Mouse (Mus musculus) hindbrain, embryonic 15.5 days (tissue): ENCODE results near the gene Arhgef3. TPM values are rescaled to one million over a fixed set of nuclear protein-coding genes. Genes with fewer than 3 reads are reported as not detected.
"Not testable (repeated sequence)": the region's sequence is repeated elsewhere in the genome, so short reads cannot be mapped to it uniquely, and the experiment has no call there.

ENCODE experiments used
- ATAC-seq: fragments of 200-750 bp; cut with Nextera tagmentation; 2 replicates; pipeline ENCODE4 v1.8.0; 2017; ENCODE audit warnings: low read depth, moderate number of reproducible peaks, moderate TSS enrichment; ENCODE audit not compliant: low FRiP score
- H3K27ac ChIP-seq: fragments of 300-500 bp; sonication (generic); replicated peaks from 2 replicates; pipeline ENCODE4 v1.5.1; 2015; ENCODE audit warnings: mild to moderate bottlenecking, inconsistent platforms
- H3K27me3 ChIP-seq: fragments of 300-500 bp; sonication (generic); 2 replicates; pipeline ENCODE4 v1.6.1; 2015; ENCODE audit warnings: control low read depth, inconsistent platforms
- H3K36me3 ChIP-seq: fragments of 300-500 bp; sonication (generic); 2 replicates; pipeline ENCODE4 v1.6.1; 2015; ENCODE audit warnings: control low read depth, inconsistent platforms
- H3K4me1 ChIP-seq: fragments of 300-500 bp; sonication (generic); replicated peaks from 2 replicates; pipeline ENCODE4 v1.6.1; 2015; ENCODE audit warnings: control low read depth, inconsistent platforms
- H3K4me2 ChIP-seq: fragments of 300-500 bp; sonication (generic); 2 replicates; pipeline ENCODE4 v1.6.1; 2015; ENCODE audit warnings: moderate library complexity, mild to moderate bottlenecking, inconsistent platforms
- H3K4me3 ChIP-seq: fragments of 300-500 bp; sonication (generic); 2 replicates; pipeline ENCODE4 v1.5.1; 2015; ENCODE audit warnings: mild to moderate bottlenecking, inconsistent platforms
- H3K9ac ChIP-seq: fragments of 300-500 bp; sonication (generic); 2 replicates; pipeline ENCODE4 v1.6.1; 2015; ENCODE audit warnings: inconsistent platforms
- H3K9me3 ChIP-seq: fragments of 300-500 bp; sonication (generic); 2 replicates; pipeline ENCODE4 v1.6.1; 2016; ENCODE audit warnings: control low read depth, inconsistent platforms
- WGBS: fragments of 180-500 bp; shearing (Covaris S2); methylation state at CpG from one replicate; pipeline ENCODE4 v1.1.7; 2015; 5-methylcytosine and 5-hydroxymethylcytosine counted together
- polyA plus RNA-seq: library from polyadenylated mRNA; unstranded; fragments of >200 nt; fragmentation: Nextera tagmentation; extraction: Ambion mirVana; gene quantifications from 2 replicates; pipeline ENCODE4 v1.2.1, GENCODE M21; 2015

Gene Arhgef3
- polyA plus RNA-seq, 1 experiment from 2014 or later, result 12.7 TPM

DNA sequence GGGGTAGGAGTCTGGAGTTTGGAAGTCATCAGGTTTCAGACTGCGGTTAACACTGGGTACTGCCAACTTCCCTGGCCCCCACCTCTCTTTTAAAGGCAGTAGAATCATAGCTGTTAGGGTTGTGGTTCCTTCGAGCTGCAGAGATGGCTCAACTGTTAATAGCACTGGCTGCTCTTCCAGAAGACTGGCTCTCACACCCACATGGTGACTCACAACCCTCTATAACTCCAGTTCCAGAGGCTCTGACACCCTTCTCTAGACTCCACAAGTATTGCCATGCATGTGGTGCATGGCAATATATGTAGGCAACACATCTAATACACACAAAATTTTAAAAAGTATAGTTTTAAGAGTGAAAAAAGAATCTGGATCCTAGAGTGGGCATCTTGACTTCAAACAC lies 128.1 kb downstream of the Arhgef3 start:
- Histone ChIP-seq H3K27ac (no peak overlapping the region), H3K9me3 (no peaks in the 10 kb centered on the region), H3K9ac (no peak overlapping the region), H3K36me3 (no peaks in the 10 kb centered on the region), H3K4me3 (no peak overlapping the region), H3K27me3 (no peaks in the 10 kb centered on the region), H3K4me1 (no peaks in the 10 kb centered on the region), H3K4me2 (no peak overlapping the region)
- no peak for ATAC-seq
- WGBS, result 95% methylated on average over 2 of the region's 2 CpGs

DNA sequence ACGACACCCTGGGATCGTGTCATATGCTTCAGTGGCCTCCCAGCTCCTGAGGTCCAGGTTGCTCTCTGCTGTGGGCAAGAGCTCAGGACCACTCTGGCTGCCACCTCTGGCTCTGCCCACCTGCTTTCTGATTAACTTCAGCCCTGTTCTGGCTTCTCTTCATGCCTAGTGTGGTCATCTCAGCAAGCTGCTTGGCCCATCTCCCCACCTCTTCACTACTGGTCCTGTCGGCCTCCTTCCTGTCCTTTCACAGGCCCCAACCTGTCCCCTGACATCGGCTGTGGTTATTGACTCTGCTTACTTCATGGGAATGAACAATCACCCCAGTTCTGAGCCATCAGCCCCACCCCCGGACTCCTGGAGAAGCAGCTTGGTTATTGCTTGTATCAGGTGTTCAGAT lies 128.9 kb downstream of the Arhgef3 start:
- Histone ChIP-seq H3K4me3 (no peak overlapping the region), H3K9me3 (no peaks in the 10 kb centered on the region), H3K27ac (no peak overlapping the region), H3K27me3 (no peaks in the 10 kb centered on the region), H3K4me2 (no peak overlapping the region), H3K36me3 (no peaks in the 10 kb centered on the region), H3K9ac (no peak overlapping the region), H3K4me1 (no peaks in the 10 kb centered on the region)
- ATAC-seq, result no peak
- WGBS, result 88% methylated on average over 5 of the region's 5 CpGs

DNA sequence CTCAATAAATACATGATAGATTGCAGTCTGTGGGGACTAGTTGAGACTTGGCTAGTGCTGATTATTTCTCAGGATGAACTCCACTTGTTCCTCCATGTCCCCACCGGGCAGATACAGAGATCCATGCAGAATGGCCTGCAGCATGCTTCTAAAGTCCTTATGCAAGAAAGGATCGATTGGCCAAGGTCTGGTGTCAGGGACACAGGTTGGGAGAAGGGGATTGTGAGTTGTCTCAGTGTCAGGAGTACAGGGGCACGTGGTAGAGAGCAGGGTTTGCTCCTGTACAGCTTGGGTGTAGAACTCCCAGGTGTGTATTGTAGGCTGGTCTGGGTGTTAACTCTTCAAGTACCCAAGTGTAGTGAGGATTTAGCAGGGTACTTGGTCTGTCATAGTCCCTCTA lies 130.2 kb downstream of the Arhgef3 start:
- Histone ChIP-seq H3K4me3 (no peak overlapping the region), H3K27me3 (no peaks in the 10 kb centered on the region), H3K9ac (no peak overlapping the region), H3K27ac (no peak overlapping the region), H3K9me3 (no peaks in the 10 kb centered on the region), H3K4me1 (no peaks in the 10 kb centered on the region), H3K4me2 (no peak overlapping the region), H3K36me3 (no peaks in the 10 kb centered on the region)
- 78% methylated on average over 3 of the region's 3 CpGs for WGBS
- ATAC-seq, result no peak

DNA sequence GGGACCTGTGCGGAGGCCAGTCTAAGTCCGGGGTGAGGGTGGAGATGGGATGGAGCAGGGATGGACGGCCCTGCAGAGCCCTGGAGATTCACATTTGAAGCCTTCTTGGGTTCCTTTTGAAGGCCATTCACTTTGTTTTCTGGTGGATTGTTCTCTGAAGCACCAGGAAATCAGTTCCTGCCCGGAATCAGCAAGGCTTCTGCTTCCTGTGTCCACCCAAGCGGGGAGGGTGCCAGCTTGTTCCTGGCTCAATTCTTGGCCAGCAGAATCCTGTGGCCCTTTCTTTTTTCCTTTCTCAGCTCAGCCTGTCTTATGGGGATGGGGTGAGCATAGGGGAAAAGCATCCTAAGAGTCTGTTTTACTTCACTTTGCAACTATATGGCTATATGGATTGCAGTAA lies 131.7 kb downstream of the Arhgef3 start:
- no peaks in the 10 kb centered on the region for H3K9me3 ChIP-seq
- H3K36me3 ChIP-seq, result no peaks in the 10 kb centered on the region
- no peak overlapping the region for H3K4me3 ChIP-seq
- H3K4me2 ChIP-seq, result no peak overlapping the region
- no peaks in the 10 kb centered on the region for H3K27me3 ChIP-seq
- no peak overlapping the region for H3K9ac ChIP-seq
- no peaks in the 10 kb centered on the region for H3K4me1 ChIP-seq
- no peak overlapping the region for H3K27ac ChIP-seq
- WGBS, result 79% methylated on average over 5 of the region's 5 CpGs
- no peak for ATAC-seq

DNA sequence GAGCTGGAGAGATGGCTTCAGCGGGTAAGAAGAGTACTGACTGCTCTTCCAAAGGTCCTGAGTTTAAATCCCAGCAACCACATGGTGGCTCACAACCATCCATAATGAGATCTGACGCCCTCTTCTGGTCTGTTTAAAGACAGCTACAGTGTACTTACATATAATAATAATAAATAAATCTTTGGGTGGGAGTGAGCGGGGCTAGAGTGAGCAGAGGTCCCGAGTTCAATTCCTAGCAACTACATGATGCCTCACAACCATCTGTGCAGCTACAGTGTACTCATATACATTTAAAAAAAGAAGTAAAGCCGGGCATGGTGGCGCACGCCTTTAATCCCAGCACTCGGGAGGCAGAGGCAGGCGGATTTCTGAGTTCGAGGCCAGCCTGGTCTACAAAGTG lies 132.2 kb downstream of the Arhgef3 start:
- H3K9ac ChIP-seq, ATAC-seq, H3K9me3 ChIP-seq, H3K4me1 ChIP-seq, H3K27ac ChIP-seq, H3K4me2 ChIP-seq, H3K4me3 ChIP-seq, H3K36me3 ChIP-seq, H3K27me3 ChIP-seq: not testable (repeated sequence)
- WGBS, result 96% methylated on average over 10 of the region's 10 CpGs

DNA sequence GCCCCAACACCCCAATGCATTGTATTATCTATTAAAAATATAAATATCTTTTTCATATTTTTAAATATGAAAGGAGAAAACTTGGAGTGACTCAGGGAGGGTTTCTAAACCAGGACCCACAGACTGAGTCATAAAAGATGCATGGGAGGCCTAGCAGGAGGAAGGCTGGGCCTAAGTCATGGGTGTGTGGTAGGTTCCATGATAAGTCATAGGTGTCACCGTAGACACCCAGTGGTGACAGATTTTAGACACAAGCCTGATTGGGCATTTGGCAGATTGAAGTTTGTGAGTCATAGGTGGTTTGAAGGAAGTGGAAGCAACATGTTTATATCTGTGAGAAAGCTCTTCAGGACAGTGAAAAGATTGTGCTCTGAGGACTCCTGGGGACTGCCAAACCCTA lies 134.4 kb downstream of the Arhgef3 start:
- ATAC-seq, result no peak
- Histone ChIP-seq H3K4me1 (no peaks in the 10 kb centered on the region), H3K27me3 (no peaks in the 10 kb centered on the region), H3K4me3 (no peak overlapping the region), H3K36me3 (no peaks in the 10 kb centered on the region), H3K27ac (no peak overlapping the region), H3K9me3 (no peaks in the 10 kb centered on the region), H3K4me2 (no peak overlapping the region), H3K9ac (no peak overlapping the region)
- WGBS, result 92% methylated on average over 1 of the region's 1 CpGs

DNA sequence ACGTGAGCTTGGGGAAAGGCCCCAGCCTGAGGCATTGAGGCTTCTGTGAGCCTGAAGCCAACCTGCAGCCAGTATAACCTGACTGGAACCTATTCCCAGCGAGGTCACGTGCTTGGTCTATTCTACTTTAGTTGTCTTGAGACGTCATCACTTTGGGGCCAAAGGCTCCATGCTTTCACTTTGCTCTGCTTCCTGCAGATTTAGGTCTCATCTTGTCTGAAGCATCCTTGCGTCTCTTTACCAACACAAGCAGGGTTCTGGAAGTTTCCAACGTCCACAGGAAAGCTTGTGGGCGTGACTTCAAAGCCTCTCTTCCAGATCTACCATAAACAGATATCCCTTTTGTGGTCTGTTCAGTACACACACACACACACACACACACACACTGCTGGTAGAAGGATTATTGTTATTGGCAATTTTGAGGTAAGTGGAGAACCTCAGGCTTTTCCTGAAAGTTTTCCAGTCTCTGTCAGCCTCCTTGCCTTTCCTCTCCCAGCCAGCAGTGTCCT lies 135.6 kb downstream of the Arhgef3 start:
- no peak for ATAC-seq
- Histone ChIP-seq H3K9me3 (no peaks in the 10 kb centered on the region), H3K4me2 (no peak overlapping the region)

DNA sequence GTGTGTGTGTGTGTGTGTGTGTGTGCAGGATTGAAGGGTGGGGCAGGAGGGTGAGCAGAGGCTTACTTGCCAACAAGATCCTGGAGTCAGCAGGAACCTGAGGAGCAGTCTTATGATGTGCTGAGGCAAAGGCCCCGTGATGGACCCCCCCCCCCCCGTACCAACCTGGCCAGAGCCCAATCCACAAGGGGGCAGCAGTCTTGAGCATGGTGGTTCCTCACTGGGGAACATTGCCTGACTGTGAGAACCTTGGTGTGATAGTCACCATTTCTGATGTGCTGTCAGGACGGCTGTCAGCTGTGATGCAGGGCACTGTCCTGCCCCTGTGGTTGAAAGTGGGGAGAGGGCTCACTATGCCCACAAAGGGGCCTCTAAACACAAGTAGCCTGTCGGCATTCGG lies 138.7 kb downstream of the Arhgef3 start:
- H3K4me1 ChIP-seq, result no peaks in the 10 kb centered on the region
- no peak for ATAC-seq
- no peaks in the 10 kb centered on the region for H3K27me3 ChIP-seq
- no peaks in the 10 kb centered on the region for H3K36me3 ChIP-seq
- no peak overlapping the region for H3K9ac ChIP-seq
- H3K27ac ChIP-seq, result no peak overlapping the region
- no peak overlapping the region for H3K4me2 ChIP-seq
- H3K9me3 ChIP-seq, result no peaks in the 10 kb centered on the region
- no peak overlapping the region for H3K4me3 ChIP-seq
- 90% methylated on average over 5 of the region's 5 CpGs for WGBS

More for the DNA sequence above, 135.6 kb downstream of the Arhgef3 start:
- H3K27me3 ChIP-seq, result no peaks in the 10 kb centered on the region
- no peak overlapping the region for H3K9ac ChIP-seq
- H3K27ac ChIP-seq, result no peak overlapping the region
- no peaks in the 10 kb centered on the region for H3K36me3 ChIP-seq
- WGBS, result 85% methylated on average over 7 of the region's 7 CpGs
- no peak overlapping the region for H3K4me3 ChIP-seq
- no peaks in the 10 kb centered on the region for H3K4me1 ChIP-seq

DNA sequence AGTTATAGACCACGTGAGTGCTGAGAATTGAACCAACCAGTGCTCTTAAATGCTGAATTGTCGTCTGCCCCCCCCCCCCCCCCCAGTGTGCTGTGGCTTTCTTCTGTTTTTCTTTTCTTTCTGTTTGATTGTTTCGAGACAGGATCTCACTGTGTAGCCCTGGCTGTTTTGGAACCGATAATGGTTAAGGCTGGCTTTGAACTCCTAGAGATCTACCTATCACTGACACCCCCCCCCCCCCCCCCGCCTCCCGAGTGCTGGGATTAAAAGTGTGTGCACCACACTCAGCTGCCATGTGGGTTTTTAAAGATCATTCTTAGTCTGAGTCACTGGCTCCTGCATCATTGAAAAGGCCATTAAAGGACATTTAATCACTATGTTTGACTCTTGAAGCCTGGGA lies 147.7 kb downstream of the Arhgef3 start:
- H3K36me3 ChIP-seq, result no peaks in the 10 kb centered on the region
- no peaks in the 10 kb centered on the region for H3K27me3 ChIP-seq
- no peak for ATAC-seq
- H3K4me3 ChIP-seq, result no peak overlapping the region
- H3K4me1 ChIP-seq, result no peaks in the 10 kb centered on the region
- H3K4me2 ChIP-seq, result no peak overlapping the region
- no peaks in the 10 kb centered on the region for H3K9me3 ChIP-seq
- no peak overlapping the region for H3K27ac ChIP-seq
- H3K9ac ChIP-seq, result no peak overlapping the region
- 64% methylated on average over 6 of the region's 6 CpGs for WGBS

DNA sequence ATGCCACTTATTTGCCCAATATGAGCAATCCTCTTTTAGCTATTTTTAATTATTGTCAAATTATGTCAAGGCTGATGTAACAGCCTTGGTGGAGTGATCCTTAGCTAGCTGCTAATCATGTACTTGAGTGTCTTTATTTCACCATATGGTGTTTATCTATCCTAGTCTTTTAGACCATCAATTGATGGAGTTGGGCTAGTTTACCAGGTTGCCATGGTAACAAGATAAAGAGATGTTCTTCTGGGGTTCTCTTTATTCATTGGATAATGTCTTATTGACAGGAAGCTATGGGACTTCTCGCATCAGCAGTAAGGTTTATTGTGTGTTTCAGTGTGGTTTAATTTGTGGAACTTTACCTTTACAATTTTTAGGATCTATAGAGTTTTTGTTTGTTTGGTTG lies 151.9 kb downstream of the Arhgef3 start:
- Histone ChIP-seq H3K27ac (no peak overlapping the region), H3K9me3 (no peaks in the 10 kb centered on the region), H3K4me2 (no peak overlapping the region), H3K9ac (no peak overlapping the region), H3K4me1 (0 out of 2 replicates have a peak, but pooled peaks cover 9% of the 10 kb centered on the region), H3K27me3 (no peaks in the 10 kb centered on the region), H3K36me3 (no peaks in the 10 kb centered on the region), H3K4me3 (no peak overlapping the region)
- 48% methylated on average over 1 of the region's 1 CpGs for WGBS
- no peak for ATAC-seq

DNA sequence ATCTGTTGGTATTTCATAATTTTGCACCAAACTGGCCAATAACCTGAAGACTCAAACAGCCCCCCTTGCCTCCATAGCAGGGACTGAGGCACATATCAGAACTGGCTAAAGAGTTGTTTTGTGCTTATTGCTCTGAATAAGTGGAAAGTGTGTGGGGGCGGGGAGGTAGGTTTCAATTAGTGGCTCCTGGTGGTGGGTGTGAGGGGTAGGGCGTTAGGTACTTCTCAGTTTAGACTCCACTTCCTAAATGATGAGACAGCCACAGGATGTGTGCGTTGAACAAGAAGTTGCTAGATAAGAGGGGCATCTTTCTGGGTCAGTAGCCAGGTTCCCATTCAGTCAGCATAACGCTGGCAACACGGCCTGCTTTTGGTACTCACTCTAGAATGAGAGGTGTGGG lies 153.4 kb downstream of the Arhgef3 start:
- H3K9me3 ChIP-seq, result no peaks in the 10 kb centered on the region
- no peak overlapping the region for H3K9ac ChIP-seq
- 51% methylated on average over 5 of the region's 5 CpGs for WGBS
- H3K4me1 ChIP-seq, result peaks cover 16% of the 10 kb centered on the region
- no peak overlapping the region for H3K4me3 ChIP-seq
- no peaks in the 10 kb centered on the region for H3K36me3 ChIP-seq
- H3K27ac ChIP-seq, result no peak overlapping the region
- no peak overlapping the region for H3K4me2 ChIP-seq
- no peaks in the 10 kb centered on the region for H3K27me3 ChIP-seq
- ATAC-seq, result no peak

DNA sequence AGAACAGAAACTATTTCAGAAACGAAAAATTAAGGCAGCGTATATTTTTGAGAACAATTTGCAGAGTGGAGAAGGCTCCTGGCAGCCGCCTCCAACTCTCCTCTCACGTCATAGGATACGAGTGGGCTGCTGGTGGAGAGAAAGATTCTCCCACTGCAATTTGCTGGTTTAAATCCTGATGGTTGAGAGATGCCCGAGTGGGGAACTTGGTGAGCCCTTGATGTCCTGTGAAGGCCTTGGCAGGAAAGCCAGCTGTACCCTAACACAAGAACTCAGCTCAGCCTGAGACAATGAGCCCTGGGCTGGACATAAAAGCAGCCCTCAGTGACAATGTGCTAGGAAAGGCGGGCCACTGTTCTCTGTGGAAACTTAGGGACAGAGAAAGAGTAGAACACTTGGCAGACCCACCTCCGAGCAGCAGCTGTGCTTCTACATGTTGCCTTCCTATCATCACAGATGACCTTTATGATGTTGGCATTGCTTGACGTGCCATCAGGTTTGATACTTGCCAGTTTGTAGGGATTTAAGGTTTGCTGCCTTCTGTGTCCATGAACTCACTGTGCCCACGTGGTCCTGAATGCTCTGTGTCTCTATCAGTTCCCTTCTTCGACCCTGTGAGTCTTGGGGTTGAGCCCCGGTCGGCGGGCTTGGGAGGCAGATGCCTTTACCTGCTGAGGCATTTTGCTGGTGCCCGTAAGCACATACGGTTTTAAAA lies 154.4 kb downstream of the Arhgef3 start:
- WGBS, result 86% methylated on average over 16 of the region's 16 CpGs
- Histone ChIP-seq H3K4me3 (no peak overlapping the region), H3K27ac (no peak overlapping the region), H3K4me2 (no peak overlapping the region), H3K9me3 (no peaks in the 10 kb centered on the region), H3K4me1 (peaks cover 16% of the 10 kb centered on the region), H3K27me3 (no peaks in the 10 kb centered on the region), H3K9ac (no peak overlapping the region), H3K36me3 (no peaks in the 10 kb centered on the region)
- ATAC-seq, result no peak

DNA sequence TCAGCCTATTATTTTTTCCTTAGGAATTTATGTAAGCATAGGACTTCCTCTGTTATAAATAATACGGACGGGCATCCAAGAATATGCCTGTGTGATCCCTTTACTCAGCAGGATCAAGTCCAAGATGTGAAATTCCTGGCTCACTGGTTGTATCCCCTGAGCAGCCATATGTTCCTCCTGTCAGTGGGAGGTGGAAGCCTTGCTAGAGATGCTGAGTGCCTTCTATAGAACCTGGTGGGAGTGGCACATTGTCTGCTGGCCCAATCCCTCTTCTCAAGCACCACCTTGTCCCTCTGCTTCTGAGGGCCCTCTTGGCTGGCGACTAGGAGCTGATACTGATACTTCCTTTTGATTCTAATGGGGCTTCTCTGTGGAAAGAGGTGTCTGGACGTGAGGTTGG lies 155.1 kb downstream of the Arhgef3 start:
- Histone ChIP-seq H3K36me3 (no peaks in the 10 kb centered on the region), H3K4me3 (no peak overlapping the region), H3K27ac (no peak overlapping the region), H3K9ac (no peak overlapping the region), H3K4me1 (peaks cover 16% of the 10 kb centered on the region), H3K9me3 (no peaks in the 10 kb centered on the region), H3K27me3 (no peaks in the 10 kb centered on the region), H3K4me2 (no peak overlapping the region)
- WGBS, result 75% methylated on average over 4 of the region's 4 CpGs
- ATAC-seq, result no peak
